Mouse (Mus musculus): ENCODE measurements at regions not wholly inside any gene's neighbourhood (a gene's known extent, or its start where the extent isn't known, plus 50 kb on each side); places are given as distances from the start of the nearest gene placed in this dataset.

DNA sequence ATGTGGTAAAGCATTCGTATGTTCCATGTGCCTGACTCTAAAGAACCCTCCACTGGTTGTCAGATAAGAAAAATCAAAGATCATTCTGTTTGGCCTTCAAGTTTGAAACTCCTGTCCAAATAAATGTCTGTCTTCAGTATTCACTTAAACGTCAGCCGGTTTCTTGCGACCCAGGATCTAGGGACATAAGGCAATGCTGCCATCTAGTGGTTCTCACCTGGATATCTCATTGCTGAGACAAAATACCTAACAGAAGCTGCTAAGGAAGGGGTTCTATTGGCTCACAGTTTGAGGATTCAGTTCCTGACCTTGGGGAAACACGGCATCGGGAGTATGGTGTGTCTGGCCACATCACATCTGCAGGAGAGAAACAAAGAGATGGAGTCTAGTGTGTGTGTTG, 139.5 kb upstream of the Intu start:
- WGBS, result 46% methylated on average over 6 of the region's 6 CpGs
- Histone ChIP-seq H3K27me3 (ENCODE audit: control insufficient read depth, insufficient read depth, low read length) (no peaks in the 10 kb centered on the region), H3K9me3 (ENCODE audit: control insufficient read depth, low read length) (no peaks in the 10 kb centered on the region), H3K27ac (replicated peaks; ENCODE audit: low read depth, low read length) (no peak overlapping the region), H3K4me3 (replicated peaks; ENCODE audit: low read length) (no peak overlapping the region), H3K36me3 (ENCODE audit: control insufficient read depth, insufficient read depth, low read length) (no peaks in the 10 kb centered on the region), H3K9ac (ENCODE audit: low read depth, low read length, severe bottlenecking) (no peak overlapping the region), H3K4me1 (ENCODE audit: control insufficient read depth, insufficient read depth, low read length) (peaks cover 6% of the 10 kb centered on the region; the same call in 1 of the 2 replicates), H3K4me2 (replicated peaks; ENCODE audit: low read depth, low read length, severe bottlenecking) (no peak overlapping the region)
- DNase-seq (ENCODE audit: low spot score) (peak; percentile 76), ATAC-seq (ENCODE audit: low FRiP score, low read depth) (no peak)
- TF ChIP-seq POLR2A (IDR thresholded peaks at IDR 0.05; ENCODE audit: borderline replicate concordance, extremely low read depth, insufficient read depth, insufficient read length), result no peak

DNA sequence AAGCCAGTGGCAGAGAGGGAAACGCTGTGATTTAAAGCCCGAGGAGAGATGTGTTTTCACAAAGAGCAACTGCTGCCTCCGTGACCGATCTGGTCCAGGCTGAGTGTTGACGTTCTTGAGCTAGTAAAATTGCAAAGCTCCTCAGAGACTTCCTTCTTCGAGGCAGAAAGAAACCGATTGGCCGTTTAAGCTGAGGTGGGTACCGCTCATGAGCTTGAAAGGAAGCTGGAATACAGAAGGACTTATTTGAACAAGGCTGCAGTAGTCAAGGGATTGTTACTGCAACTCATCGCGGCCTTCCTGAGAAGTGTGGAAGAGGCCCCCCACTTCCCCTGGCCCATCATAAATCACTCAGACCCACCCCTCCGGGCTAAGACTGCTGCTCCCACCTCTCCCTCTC, 132.9 kb upstream of the Intu start:
- peak; percentile 53 for ATAC-seq (ENCODE audit: low FRiP score, low read depth)
- Histone ChIP-seq H3K9me3 (ENCODE audit: control insufficient read depth, low read length) (no peaks in the 10 kb centered on the region), H3K4me2 (replicated peaks; ENCODE audit: low read depth, low read length, severe bottlenecking) (peak overlapping the region; percentile 37), H3K36me3 (ENCODE audit: control insufficient read depth, insufficient read depth, low read length) (no peaks in the 10 kb centered on the region), H3K9ac (ENCODE audit: low read depth, low read length, severe bottlenecking) (no peak overlapping the region), H3K27me3 (ENCODE audit: control insufficient read depth, insufficient read depth, low read length) (no peaks in the 10 kb centered on the region), H3K27ac (replicated peaks; ENCODE audit: low read depth, low read length) (peak overlapping the region; percentile 28; the same call in 1 of the 2 replicates), H3K4me3 (replicated peaks; ENCODE audit: low read length) (peak overlapping the region; percentile 6; the same call in 1 of the 2 replicates), H3K4me1 (ENCODE audit: control insufficient read depth, insufficient read depth, low read length) (peaks cover 19% of the 10 kb centered on the region)
- WGBS, result 15% methylated on average over 12 of the region's 12 CpGs
- no peak for TF ChIP-seq POLR2A (IDR thresholded peaks at IDR 0.05; ENCODE audit: borderline replicate concordance, extremely low read depth, insufficient read depth, insufficient read length)
- no peak for DNase-seq (ENCODE audit: low spot score)

DNA sequence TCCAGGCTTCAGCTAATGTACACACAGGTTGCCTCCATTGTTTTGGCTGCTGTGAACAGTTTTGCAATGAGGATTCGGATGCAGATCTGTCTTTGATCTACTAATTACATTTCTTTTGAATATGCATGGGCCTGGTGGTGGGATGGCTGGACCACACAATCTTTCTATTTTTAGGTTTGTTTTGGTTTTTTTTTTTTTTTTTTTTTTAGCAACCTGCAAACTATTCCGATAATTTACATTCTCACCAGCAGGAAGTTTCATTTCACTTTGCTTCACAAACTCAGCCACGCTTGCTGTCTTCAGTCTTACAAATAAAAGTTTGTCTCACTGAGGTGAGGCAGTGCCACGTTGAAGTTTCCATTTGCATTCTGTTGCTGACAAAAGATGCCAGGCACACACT, 127.7 kb upstream of the Intu start:
- Histone ChIP-seq H3K27me3 (ENCODE audit: control insufficient read depth, insufficient read depth, low read length) (no peaks in the 10 kb centered on the region), H3K36me3 (ENCODE audit: control insufficient read depth, insufficient read depth, low read length) (no peaks in the 10 kb centered on the region), H3K4me1 (ENCODE audit: control insufficient read depth, insufficient read depth, low read length) (peaks cover 13% of the 10 kb centered on the region), H3K4me2 (replicated peaks; ENCODE audit: low read depth, low read length, severe bottlenecking) (no peak overlapping the region), H3K4me3 (replicated peaks; ENCODE audit: low read length) (no peak overlapping the region), H3K9ac (ENCODE audit: low read depth, low read length, severe bottlenecking) (no peak overlapping the region), H3K27ac (replicated peaks; ENCODE audit: low read depth, low read length) (no peak overlapping the region), H3K9me3 (ENCODE audit: control insufficient read depth, low read length) (no peaks in the 10 kb centered on the region)
- WGBS, result 77% methylated on average over 4 of the region's 4 CpGs
- DNase-seq (ENCODE audit: low spot score), result no peak
- no peak for ATAC-seq (ENCODE audit: low FRiP score, low read depth)
- no peak for TF ChIP-seq POLR2A (IDR thresholded peaks at IDR 0.05; ENCODE audit: borderline replicate concordance, extremely low read depth, insufficient read depth, insufficient read length)

DNA sequence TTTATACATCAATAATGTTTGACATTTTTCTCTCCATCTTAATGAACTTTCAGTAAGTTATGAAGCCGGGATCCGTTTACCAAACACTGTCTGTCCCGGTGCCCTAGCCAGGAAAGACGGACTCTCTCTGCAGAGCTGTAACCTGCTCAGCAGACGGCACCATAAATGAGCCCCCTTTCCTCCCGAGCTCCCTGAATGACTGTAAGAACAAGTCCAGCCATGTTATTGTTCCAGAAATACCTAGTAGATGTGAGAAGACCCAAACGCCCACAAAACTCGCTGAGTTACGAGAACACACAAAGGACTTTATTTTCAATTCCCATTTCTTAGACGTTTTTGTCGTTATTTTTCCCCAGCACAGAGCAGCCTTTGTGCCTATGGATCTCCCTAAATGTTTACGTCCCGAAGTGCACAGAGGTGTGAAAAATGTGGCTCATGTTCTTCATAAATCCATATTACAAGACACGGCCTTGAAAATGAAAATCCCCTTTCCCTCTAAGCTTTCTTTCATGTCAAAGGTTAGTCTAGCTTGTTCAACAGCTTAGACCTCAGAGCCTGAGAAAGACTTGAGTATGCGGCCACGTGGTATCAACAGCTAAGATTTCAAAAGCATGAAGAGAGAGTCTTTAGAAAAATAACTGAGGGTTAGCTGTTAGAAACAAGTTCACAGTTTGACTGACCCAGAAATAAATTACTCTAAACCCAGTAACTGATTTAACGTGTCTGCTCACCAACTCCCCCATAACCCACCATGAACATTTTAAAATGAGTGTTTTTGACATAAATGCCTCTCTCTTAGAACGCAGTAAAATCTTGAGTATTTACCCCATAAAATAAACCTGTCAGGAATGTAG, 125.8 kb upstream of the Intu start:
- TF ChIP-seq POLR2A (IDR thresholded peaks at IDR 0.05; ENCODE audit: borderline replicate concordance, extremely low read depth, insufficient read depth, insufficient read length), result no peak
- H3K4me2 ChIP-seq (replicated peaks; ENCODE audit: low read depth, low read length, severe bottlenecking), result no peak overlapping the region
- 25% methylated on average over 18 of the region's 18 CpGs for WGBS
- ATAC-seq (ENCODE audit: low FRiP score, low read depth) (peak; percentile 30; the same call in 1 of the 2 replicates), DNase-seq (ENCODE audit: low spot score) (no peak)
- 0 out of 2 replicates have a peak overlapping the region, but pooled peaks have one; percentile 9 for H3K27ac ChIP-seq (replicated peaks; ENCODE audit: low read depth, low read length)
- no peaks in the 10 kb centered on the region for H3K9me3 ChIP-seq (ENCODE audit: control insufficient read depth, low read length)
- H3K36me3 ChIP-seq (ENCODE audit: control insufficient read depth, insufficient read depth, low read length), result no peaks in the 10 kb centered on the region
- peaks cover 18% of the 10 kb centered on the region for H3K4me1 ChIP-seq (ENCODE audit: control insufficient read depth, insufficient read depth, low read length)
- no peaks in the 10 kb centered on the region for H3K27me3 ChIP-seq (ENCODE audit: control insufficient read depth, insufficient read depth, low read length)
- H3K4me3 ChIP-seq (replicated peaks; ENCODE audit: low read length), result no peak overlapping the region
- no peak overlapping the region for H3K9ac ChIP-seq (ENCODE audit: low read depth, low read length, severe bottlenecking)

DNA sequence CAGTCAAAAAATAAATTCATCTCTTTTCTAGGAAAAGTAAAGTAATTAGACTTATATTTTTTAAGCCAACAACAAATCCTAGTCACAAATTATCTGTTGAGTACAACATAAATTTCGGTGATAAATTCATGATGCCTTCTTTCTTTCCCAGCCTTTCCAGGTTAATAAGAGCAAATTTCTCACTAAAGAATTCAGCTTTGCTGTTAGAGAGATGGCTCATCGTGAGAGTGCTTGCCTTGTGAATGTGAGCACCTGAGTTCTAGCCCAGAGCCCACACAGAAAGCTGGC, 125.2 kb upstream of the Intu start:
- H3K36me3 ChIP-seq (ENCODE audit: control insufficient read depth, insufficient read depth, low read length), result no peaks in the 10 kb centered on the region
- TF ChIP-seq POLR2A (IDR thresholded peaks at IDR 0.05; ENCODE audit: borderline replicate concordance, extremely low read depth, insufficient read depth, insufficient read length), result no peak
- no peak overlapping the region for H3K4me2 ChIP-seq (replicated peaks; ENCODE audit: low read depth, low read length, severe bottlenecking)
- no peaks in the 10 kb centered on the region for H3K9me3 ChIP-seq (ENCODE audit: control insufficient read depth, low read length)
- H3K4me1 ChIP-seq (ENCODE audit: control insufficient read depth, insufficient read depth, low read length), result peaks cover 18% of the 10 kb centered on the region
- H3K4me3 ChIP-seq (replicated peaks; ENCODE audit: low read length), result no peak overlapping the region
- ATAC-seq (ENCODE audit: low FRiP score, low read depth), result no peak
- no peak for DNase-seq (ENCODE audit: low spot score)
- H3K27me3 ChIP-seq (ENCODE audit: control insufficient read depth, insufficient read depth, low read length), result no peaks in the 10 kb centered on the region
- H3K9ac ChIP-seq (ENCODE audit: low read depth, low read length, severe bottlenecking), result no peak overlapping the region
- no peak overlapping the region for H3K27ac ChIP-seq (replicated peaks; ENCODE audit: low read depth, low read length)
- 47% methylated on average over 2 of the region's 2 CpGs for WGBS
